Mouse (Mus musculus): ENCODE results near the gene Srp54c. TPM values are rescaled to one million over a fixed set of nuclear protein-coding genes. Genes with fewer than 3 reads are reported as not detected.
A peak's percentile ranks its signal among the peaks of the same experiment; 100 is the strongest.

The Srp54c gene
- polyA plus RNA-seq, 1 experiment: 7.9 TPM

GRCm38 (mm10) chr12:55298112-55298511 is 68.1 kb downstream of the Srp54c start:
- 94% methylated on average over 9 of the region's 9 CpGs for WGBS
- TF ChIP-seq CTCF (IDR thresholded peaks at IDR 0.05; ENCODE audit: insufficient read depth, low read length) (no peak), POLR2A (IDR thresholded peaks at IDR 0.05; ENCODE audit: borderline replicate concordance, extremely low read depth, low read depth, low read length) (no peak)
- no peak for DNase-seq
- Histone ChIP-seq H3K4me1 (ENCODE audit: control insufficient read depth, insufficient read depth, low read length) (peaks cover 9% of the 10 kb centered on the region; the same call in 1 of the 2 replicates), H3K4me3 (replicated peaks; ENCODE audit: extremely low read depth, low read depth, low read length) (no peak overlapping the region)

- WGBS: 78% methylated on average over 5 of the region's 5 CpGs
- peaks cover 12% of the 10 kb centered on the region; the same call in 1 of the 2 replicates for H3K4me1 ChIP-seq (ENCODE audit: control insufficient read depth, insufficient read depth, low read length)
Observed at GRCm38 (mm10) chr12:55299336-55299735, 69.4 kb downstream of the Srp54c start, which contains the start of gene 1110008L16Rik. Gene 1110008L16Rik, plus strand, starts transcription at chr12:55299577.

GRCm38 (mm10) chr12:55300820-55301351 is 70.9 kb downstream of the Srp54c start:
- H3K4me1 ChIP-seq (ENCODE audit: control insufficient read depth, insufficient read depth, low read length): peaks cover 12% of the 10 kb centered on the region; the same call in 1 of the 2 replicates
- TF ChIP-seq CTCF (IDR thresholded peaks at IDR 0.05; ENCODE audit: insufficient read depth, low read length): no peak
- no peak for TF ChIP-seq POLR2A (IDR thresholded peaks at IDR 0.05; ENCODE audit: borderline replicate concordance, extremely low read depth, low read depth, low read length)
- DNase-seq: no peak
- WGBS: 84% methylated on average over 3 of the region's 3 CpGs
- H3K4me3 ChIP-seq (replicated peaks; ENCODE audit: extremely low read depth, low read depth, low read length): no peak overlapping the region

More at GRCm38 (mm10) chr12:55299336-55299735, 69.4 kb downstream of the Srp54c start, which contains the start of gene 1110008L16Rik:
- H3K4me3 ChIP-seq (replicated peaks; ENCODE audit: extremely low read depth, low read depth, low read length): no peak within 1 kb of the TSS
- no peak for DNase-seq
- no peak for TF ChIP-seq POLR2A (IDR thresholded peaks at IDR 0.05; ENCODE audit: borderline replicate concordance, extremely low read depth, low read depth, low read length)
- no peak for TF ChIP-seq CTCF (IDR thresholded peaks at IDR 0.05; ENCODE audit: insufficient read depth, low read length)

- H3K4me3 ChIP-seq (replicated peaks; ENCODE audit: extremely low read depth, low read depth, low read length): peak overlapping the region; percentile 98
- 34% methylated on average over 11 of the region's 11 CpGs for WGBS
- H3K4me1 ChIP-seq (ENCODE audit: control insufficient read depth, insufficient read depth, low read length): peaks cover 12% of the 10 kb centered on the region; the same call in 1 of the 2 replicates
- TF ChIP-seq CTCF (IDR thresholded peaks at IDR 0.05; ENCODE audit: insufficient read depth, low read length) (no peak), POLR2A (IDR thresholded peaks at IDR 0.05; ENCODE audit: borderline replicate concordance, extremely low read depth, low read depth, low read length) (no peak)
- DNase-seq: no peak
Observed at GRCm38 (mm10) chr12:55301472-55302300, 71.7 kb downstream of the Srp54c start.

- H3K4me1 ChIP-seq (ENCODE audit: control insufficient read depth, insufficient read depth, low read length): peaks cover 12% of the 10 kb centered on the region; the same call in 1 of the 2 replicates
- H3K4me3 ChIP-seq (replicated peaks; ENCODE audit: extremely low read depth, low read depth, low read length): peak within 1 kb of the TSS; percentile 98
- WGBS: under 1% methylated on average over 55 of the region's 55 CpGs
- peak; percentile 91 for DNase-seq
- TF ChIP-seq POLR2A (IDR thresholded peaks at IDR 0.05; ENCODE audit: borderline replicate concordance, extremely low read depth, low read depth, low read length): peak; percentile 76; the same call in 1 of the 2 replicates
- no peak for TF ChIP-seq CTCF (IDR thresholded peaks at IDR 0.05; ENCODE audit: insufficient read depth, low read length)
Observed at GRCm38 (mm10) chr12:55302485-55303441, 72.8 kb downstream of the Srp54c start, which contains the start of gene Ppp2r3c. Gene Ppp2r3c, minus strand, starts transcription at chr12:55302998.

- TF ChIP-seq POLR2A (IDR thresholded peaks at IDR 0.05; ENCODE audit: borderline replicate concordance, extremely low read depth, low read depth, low read length) (no peak), CTCF (IDR thresholded peaks at IDR 0.05; ENCODE audit: insufficient read depth, low read length) (no peak)
- Histone ChIP-seq H3K4me3 (replicated peaks; ENCODE audit: extremely low read depth, low read depth, low read length) (no peak overlapping the region), H3K4me1 (ENCODE audit: control insufficient read depth, insufficient read depth, low read length) (peaks cover 9% of the 10 kb centered on the region; the same call in 1 of the 2 replicates)
- DNase-seq: no peak
- over 99% methylated on average over 4 of the region's 4 CpGs for WGBS
Observed at GRCm38 (mm10) chr12:55306371-55306770, 76.4 kb downstream of the Srp54c start.

- H3K4me3 ChIP-seq (replicated peaks; ENCODE audit: extremely low read depth, low read depth, low read length): no peak overlapping the region
- DNase-seq: no peak
- TF ChIP-seq CTCF (IDR thresholded peaks at IDR 0.05; ENCODE audit: insufficient read depth, low read length): no peak
- TF ChIP-seq POLR2A (IDR thresholded peaks at IDR 0.05; ENCODE audit: borderline replicate concordance, extremely low read depth, low read depth, low read length): no peak
- peaks cover 3% of the 10 kb centered on the region; the same call in 1 of the 2 replicates for H3K4me1 ChIP-seq (ENCODE audit: control insufficient read depth, insufficient read depth, low read length)
- WGBS: 86% methylated on average over 6 of the region's 6 CpGs
Observed at GRCm38 (mm10) chr12:55307566-55307965, 77.6 kb downstream of the Srp54c start.

GRCm38 (mm10) chr12:55308731-55309130 is 78.8 kb downstream of the Srp54c start:
- TF ChIP-seq POLR2A (IDR thresholded peaks at IDR 0.05; ENCODE audit: borderline replicate concordance, extremely low read depth, low read depth, low read length): no peak
- TF ChIP-seq CTCF (IDR thresholded peaks at IDR 0.05; ENCODE audit: insufficient read depth, low read length): no peak
- 86% methylated on average over 9 of the region's 9 CpGs for WGBS
- Histone ChIP-seq H3K4me3 (replicated peaks; ENCODE audit: extremely low read depth, low read depth, low read length) (no peak overlapping the region), H3K4me1 (ENCODE audit: control insufficient read depth, insufficient read depth, low read length) (no peaks in the 10 kb centered on the region; the same call in 1 of the 2 replicates)
- DNase-seq: no peak
